Comparison of ENCODE assay signal across 12 mouse cellular contexts in the genomic region with DNA sequence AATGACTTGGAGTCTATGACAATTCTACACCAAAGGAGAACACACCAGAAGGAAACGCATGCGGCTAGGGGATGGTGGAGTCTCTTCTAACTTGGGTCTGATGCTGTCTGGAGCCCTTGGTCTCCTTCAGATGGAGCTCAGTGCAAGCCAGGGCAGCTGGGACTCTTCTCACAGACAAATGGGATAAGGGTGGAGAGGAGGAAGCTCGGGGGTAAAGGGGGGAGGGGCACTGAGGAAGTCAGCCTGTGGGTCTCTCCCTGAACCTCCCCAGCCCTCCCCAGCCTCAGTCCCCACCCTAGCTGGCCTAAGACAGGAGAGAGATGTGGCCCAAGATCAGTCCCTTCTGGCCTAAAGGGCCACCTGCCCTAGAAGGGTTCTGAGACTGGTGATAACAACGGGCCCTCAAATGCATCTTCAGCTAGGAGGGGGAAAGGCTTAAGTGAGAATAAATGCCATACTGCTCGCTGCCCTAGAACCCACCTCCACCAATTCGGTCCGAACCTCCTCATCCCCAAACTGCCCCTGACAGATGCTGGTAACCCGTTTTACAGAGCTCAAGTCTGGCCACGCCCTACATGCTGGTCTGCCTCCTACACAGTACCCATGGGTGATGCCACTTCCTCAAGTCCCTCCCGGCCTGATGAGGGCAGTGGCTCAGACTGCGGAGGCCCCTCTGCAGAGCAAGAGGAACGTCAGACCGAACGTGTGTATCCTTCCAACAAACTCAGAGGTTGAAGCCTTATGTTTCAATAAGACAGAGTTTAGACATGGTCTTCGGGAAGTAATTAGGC. TPM values are rescaled to one million over a fixed set of nuclear protein-coding genes. Genes with fewer than 3 reads are reported as not detected.
DNase-seq lines count a peak whose midpoint lies in the region; ATAC-seq lines count a peak whose summit lies in the region.
"Had no signal": no experiment of that assay in that cellular context is flagged by ENCODE, and none has a peak within 500 bp of the region (broad histone marks: within the 10 kb centered on the region; RNA-seq: fewer than 3 reads in every experiment).

No protein-coding gene starts in this region.

- no peak overlapping the region for H3K9ac ChIP-seq in liver, embryonic 15.5 days
- H3K9ac ChIP-seq in liver, embryonic 11.5 days (ENCODE audit: low read depth, low read length), result no peak overlapping the region
- H3K9ac ChIP-seq: hindbrain, embryonic 12.5 days had no signal

- no peaks in the 10 kb centered on the region for H3K36me3 ChIP-seq in liver, embryonic 15.5 days (replicated peaks)
- no peaks in the 10 kb centered on the region; the same call in 1 of the 2 replicates for H3K36me3 ChIP-seq in liver, embryonic 11.5 days (ENCODE audit: control insufficient read depth, insufficient read depth, low read length)
- peaks cover 7% of the 10 kb centered on the region for H3K36me3 ChIP-seq in forebrain, embryonic 10.5 days (replicated peaks)
- H3K36me3 ChIP-seq: hindbrain, embryonic 12.5 days had no signal

- 0 out of 2 replicates have a peak overlapping the region, but pooled peaks have one; percentile 29 for H3K27ac ChIP-seq in liver, embryonic 15.5 days (replicated peaks)
- no peak overlapping the region for H3K27ac ChIP-seq in liver, embryonic 11.5 days (ENCODE audit: low read depth, low read length)
- no peak overlapping the region for H3K27ac ChIP-seq in forebrain, embryonic 10.5 days
- H3K27ac ChIP-seq: heart, adult 2 months; hindbrain, embryonic 12.5 days had no signal

- no peak overlapping the region for H3K4me3 ChIP-seq in liver, embryonic 15.5 days (replicated peaks)
- H3K4me3 ChIP-seq in liver, embryonic 11.5 days (ENCODE audit: low read depth, low read length), result no peak overlapping the region
- no peak overlapping the region for H3K4me3 ChIP-seq in forebrain, embryonic 10.5 days
- H3K4me3 ChIP-seq: heart, adult 2 months; hindbrain, embryonic 12.5 days had no signal

- no peak overlapping the region for H3K4me2 ChIP-seq in liver, embryonic 15.5 days
- no peak overlapping the region for H3K4me2 ChIP-seq in liver, embryonic 11.5 days
- H3K4me2 ChIP-seq: hindbrain, embryonic 12.5 days had no signal

- no peaks in the 10 kb centered on the region for H3K9me3 ChIP-seq in liver, embryonic 15.5 days (replicated peaks)
- H3K9me3 ChIP-seq in liver, embryonic 11.5 days (ENCODE audit: control insufficient read depth, low read length), result no peaks in the 10 kb centered on the region
- no peaks in the 10 kb centered on the region for H3K9me3 ChIP-seq in forebrain, embryonic 10.5 days
- H3K9me3 ChIP-seq: hindbrain, embryonic 12.5 days had no signal

- WGBS in liver, embryonic 15.5 days (ENCODE audit: insufficient replicate concordance), result 42% methylated on average over 15 of the region's 15 CpGs
- WGBS in liver, embryonic 11.5 days, result 64% methylated on average over 15 of the region's 15 CpGs
- WGBS in forebrain, embryonic 10.5 days, result 90% methylated on average over 15 of the region's 15 CpGs

- H3K27me3 ChIP-seq in liver, embryonic 15.5 days, result no peaks in the 10 kb centered on the region
- no peaks in the 10 kb centered on the region for H3K27me3 ChIP-seq in liver, embryonic 11.5 days (replicated peaks; ENCODE audit: control insufficient read depth, insufficient read depth, low read length)
- H3K27me3 ChIP-seq in forebrain, embryonic 10.5 days (ENCODE audit: poor library complexity, severe bottlenecking), result no peaks in the 10 kb centered on the region
- H3K27me3 ChIP-seq: hindbrain, embryonic 12.5 days had no signal

- H3K4me1 ChIP-seq in liver, embryonic 15.5 days (replicated peaks), result peaks cover 44% of the 10 kb centered on the region
- H3K4me1 ChIP-seq in liver, embryonic 11.5 days (replicated peaks; ENCODE audit: control insufficient read depth, insufficient read depth, low read length), result peaks cover 8% of the 10 kb centered on the region
- peaks cover 32% of the 10 kb centered on the region for H3K4me1 ChIP-seq in forebrain, embryonic 10.5 days

- 0 out of 2 replicates have a peak, but pooled peaks have one; percentile 38 for ATAC-seq in liver, embryonic 15.5 days (ENCODE audit: insufficient read depth)
- no peak for ATAC-seq in liver, embryonic 11.5 days (replicated peaks; ENCODE audit: low FRiP score)
- peak; percentile 93 for ATAC-seq in common myeloid progenitor, adult 5-6 weeks (replicated peaks; ENCODE audit: low read depth, poor library complexity, severe bottlenecking)
- peak; percentile 89 for ATAC-seq in neutrophil, adult 5-6 weeks (ENCODE audit: extremely low read depth, insufficient number of reproducible peaks, low FRiP score, poor library complexity, severe bottlenecking)
- ATAC-seq: forebrain, embryonic 14.5 days had no signal

- DNase-seq in liver, embryonic 11.5 days (ENCODE audit: low spot score), result no peak
- DNase-seq in CD8-positive naive resting alpha-beta T cell, adult 2 months (ENCODE audit: low read depth in 2 of 2, low spot score in 2 of 2), result peak; percentile 25 to 35
- DNase-seq in forebrain, embryonic 10.5 days (ENCODE audit: extremely low spot score, low spot score), result no peak
- DNase-seq in right cerebral cortex, postnatal 4 days, result no peak
- no peak for DNase-seq in Muller cell, postnatal 12 days (ENCODE audit: inconsistent ontology term)
- DNase-seq: embryo, embryonic 11 days had no signal

RNA-seq across cellular contexts. Expression of a gene that starts 14.8 kb away (rescaled TPM):
- polyA plus RNA-seq in liver, embryonic 15.5 days (2015; fragmentation: Nextera tagmentation; extraction: Ambion mirVana), result 4.0 and 5.2 TPM in 2 replicates
- 5.8 and 7.3 TPM in 2 replicates for polyA plus RNA-seq in liver, embryonic 11.5 days (2014; fragmentation: Nextera tagmentation; extraction: Ambion mirVana)
- 9.4 and 12.0 TPM in 2 replicates for total RNA-seq in common myeloid progenitor, adult 5-6 weeks (2017)
- total RNA-seq in neutrophil, adult 5-6 weeks (2017), result 14.0 and 18.7 TPM in 2 replicates
- polyA plus RNA-seq in forebrain, embryonic 10.5 days (2016; fragmentation: Nextera tagmentation; extraction: Ambion mirVana), result 16.5 and 18.5 TPM in 2 replicates

RNA-seq across cellular contexts. Expression of a gene that starts 53.5 kb away (rescaled TPM):
- polyA plus RNA-seq in liver, embryonic 15.5 days (2015; fragmentation: Nextera tagmentation; extraction: Ambion mirVana), result 7.6 and 8.4 TPM in 2 replicates
- 18.3 and 18.4 TPM in 2 replicates for polyA plus RNA-seq in liver, embryonic 11.5 days (2014; fragmentation: Nextera tagmentation; extraction: Ambion mirVana)
- total RNA-seq in common myeloid progenitor, adult 5-6 weeks (2017), result 5.5 and 11.6 TPM in 2 replicates
- 6.1 and 8.3 TPM in 2 replicates for total RNA-seq in neutrophil, adult 5-6 weeks (2017)
- 33.8 and 36.5 TPM in 2 replicates for polyA plus RNA-seq in forebrain, embryonic 10.5 days (2016; fragmentation: Nextera tagmentation; extraction: Ambion mirVana)

RNA-seq across cellular contexts. Expression of a gene that starts 53.6 kb away (rescaled TPM):
- 5.6 and 5.7 TPM in 2 replicates for polyA plus RNA-seq in liver, embryonic 15.5 days (2015; fragmentation: Nextera tagmentation; extraction: Ambion mirVana)
- 12.6 and 14.0 TPM in 2 replicates for polyA plus RNA-seq in liver, embryonic 11.5 days (2014; fragmentation: Nextera tagmentation; extraction: Ambion mirVana)
- 11.3 and 11.9 TPM in 2 replicates for total RNA-seq in common myeloid progenitor, adult 5-6 weeks (2017)
- 11.2 and 13.4 TPM in 2 replicates for total RNA-seq in neutrophil, adult 5-6 weeks (2017)
- 12.0 and 14.2 TPM in 2 replicates for polyA plus RNA-seq in forebrain, embryonic 10.5 days (2016; fragmentation: Nextera tagmentation; extraction: Ambion mirVana)

Comparison
In these comparisons a context has a peak if more than half of its experiments do, and no peak if none do; other contexts are left out.
1. DNase-seq: peak in CD8-positive naive resting alpha-beta T cell, adult 2 months (2 of 2); none in liver, embryonic 11.5 days (single experiment), forebrain, embryonic 10.5 days (single experiment), right cerebral cortex, postnatal 4 days (single experiment) and Muller cell, postnatal 12 days (single experiment).